Mouse (Mus musculus) liver, embryonic 11.5 days (tissue): ENCODE data around the gene Ccdc91. TPM values are rescaled to one million over a fixed set of nuclear protein-coding genes. Genes with fewer than 3 reads are reported as not detected.

Source experiments
- ATAC-seq: fragments of 200-750 bp; cut with Nextera tagmentation; replicated peaks from 2 replicates; pipeline ENCODE4 v1.8.0; 2017; ENCODE audit warnings: moderate number of reproducible peaks, mild to moderate bottlenecking, moderate TSS enrichment, moderate library complexity; ENCODE audit not compliant: low FRiP score
- DNase-seq: peaks from one replicate; pipeline ENCODE4 v3.0.0-alpha.2; 2017; ENCODE audit warnings: low spot score
- H3K27ac ChIP-seq: fragments of 300-500 bp; sonication (generic); 2 replicates; pipeline ENCODE4 v1.5.1; 2014; ENCODE audit warnings: mild to moderate bottlenecking, low read depth, low read length, control low read depth
- H3K27me3 ChIP-seq: fragments of 300-500 bp; sonication (generic); replicated peaks from 2 replicates; pipeline ENCODE4 v1.6.1; 2014; ENCODE audit warnings: low read length, mixed read lengths; ENCODE audit not compliant: control insufficient read depth, insufficient read depth
- H3K36me3 ChIP-seq: fragments of 300-500 bp; sonication (generic); 2 replicates; pipeline ENCODE4 v1.6.1; 2014; ENCODE audit warnings: mild to moderate bottlenecking, low read length, moderate library complexity, mixed read lengths; ENCODE audit not compliant: control insufficient read depth, insufficient read depth
- H3K4me1 ChIP-seq: fragments of 300-500 bp; sonication (generic); replicated peaks from 2 replicates; pipeline ENCODE4 v1.6.1; 2014; ENCODE audit warnings: low read length, mixed read lengths; ENCODE audit not compliant: control insufficient read depth, insufficient read depth
- H3K4me2 ChIP-seq: fragments of 300-500 bp; sonication (generic); 2 replicates; pipeline ENCODE4 v1.6.1; 2014; ENCODE audit warnings: mild to moderate bottlenecking, control low read depth, moderate library complexity
- H3K4me3 ChIP-seq: fragments of 300-500 bp; sonication (generic); 2 replicates; pipeline ENCODE4 v1.5.1; 2014; ENCODE audit warnings: low read depth, low read length, control low read depth
- H3K9ac ChIP-seq: fragments of 300-500 bp; sonication (generic); 2 replicates; pipeline ENCODE4 v1.6.1; 2014; ENCODE audit warnings: low read depth, low read length, control low read depth
- H3K9me3 ChIP-seq: fragments of 300-500 bp; sonication (generic); 2 replicates; pipeline ENCODE4 v1.6.1; 2016; ENCODE audit warnings: low read length, inconsistent platforms, mixed read lengths; ENCODE audit not compliant: control insufficient read depth
- WGBS: fragments of 180-500 bp; shearing (Covaris S2); extraction: QIAGEN DNeasy Blood & Tissue Kit; methylation state at CpG from one replicate; pipeline ENCODE4 v1.1.7; 2014; 5-methylcytosine and 5-hydroxymethylcytosine counted together
- polyA plus RNA-seq: library from polyadenylated mRNA; unstranded; fragments of >200 nt; fragmentation: Nextera tagmentation; extraction: Ambion mirVana; gene quantifications from 2 replicates; pipeline ENCODE4 v1.2.1, GENCODE M21; 2014

Gene Ccdc91
- polyA plus RNA-seq, 1 experiment from 2014 or later, result 13.0 TPM

GRCm38 (mm10) chr6:147539056-147539600 is 63.5 kb downstream of the Ccdc91 start:
- 88% methylated on average over 7 of the region's 7 CpGs for WGBS
- ATAC-seq (no peak), DNase-seq (no peak)
- no peaks in the 10 kb centered on the region for H3K27me3 ChIP-seq
- no peak overlapping the region for H3K4me2 ChIP-seq
- H3K36me3 ChIP-seq, result no peaks in the 10 kb centered on the region
- H3K9me3 ChIP-seq, result no peaks in the 10 kb centered on the region
- no peak overlapping the region for H3K27ac ChIP-seq
- no peaks in the 10 kb centered on the region for H3K4me1 ChIP-seq
- no peak overlapping the region for H3K9ac ChIP-seq
- no peak overlapping the region for H3K4me3 ChIP-seq

GRCm38 (mm10) chr6:147540942-147541341 is 65.3 kb downstream of the Ccdc91 start:
- Histone ChIP-seq H3K4me3 (no peak overlapping the region), H3K27ac (no peak overlapping the region), H3K36me3 (no peaks in the 10 kb centered on the region), H3K4me1 (no peaks in the 10 kb centered on the region), H3K9ac (no peak overlapping the region), H3K27me3 (no peaks in the 10 kb centered on the region), H3K4me2 (no peak overlapping the region), H3K9me3 (no peaks in the 10 kb centered on the region)
- no peak for ATAC-seq
- WGBS, result 83% methylated on average over 6 of the region's 6 CpGs
- no peak for DNase-seq

- ATAC-seq (no peak), DNase-seq (no peak)
- Histone ChIP-seq H3K9me3 (no peaks in the 10 kb centered on the region), H3K36me3 (no peaks in the 10 kb centered on the region), H3K4me1 (no peaks in the 10 kb centered on the region), H3K9ac (no peak overlapping the region), H3K4me3 (no peak overlapping the region), H3K4me2 (no peak overlapping the region), H3K27me3 (no peaks in the 10 kb centered on the region), H3K27ac (no peak overlapping the region)
- 71% methylated on average over 6 of the region's 6 CpGs for WGBS
These were observed 80.0 kb downstream of the Ccdc91 start for GRCm38 (mm10) chr6:147555591-147555990.

- 73% methylated on average over 3 of the region's 3 CpGs for WGBS
- Histone ChIP-seq H3K4me3 (no peak overlapping the region), H3K9ac (no peak overlapping the region), H3K4me2 (no peak overlapping the region), H3K36me3 (no peaks in the 10 kb centered on the region), H3K27ac (no peak overlapping the region), H3K9me3 (no peaks in the 10 kb centered on the region), H3K27me3 (no peaks in the 10 kb centered on the region), H3K4me1 (no peaks in the 10 kb centered on the region)
- no peak for DNase-seq
- no peak for ATAC-seq
These were observed 83.7 kb downstream of the Ccdc91 start for GRCm38 (mm10) chr6:147559316-147559715.

GRCm38 (mm10) chr6:147560436-147560835 is 84.8 kb downstream of the Ccdc91 start:
- H3K4me3 ChIP-seq, result no peak overlapping the region
- H3K27me3 ChIP-seq, result no peaks in the 10 kb centered on the region
- no peaks in the 10 kb centered on the region for H3K36me3 ChIP-seq
- H3K9me3 ChIP-seq, result no peaks in the 10 kb centered on the region
- no peak overlapping the region for H3K27ac ChIP-seq
- no peaks in the 10 kb centered on the region for H3K4me1 ChIP-seq
- H3K4me2 ChIP-seq, result no peak overlapping the region
- DNase-seq (no peak), ATAC-seq (no peak)
- no peak overlapping the region for H3K9ac ChIP-seq

GRCm38 (mm10) chr6:147569246-147569645 is 93.6 kb downstream of the Ccdc91 start:
- H3K27ac ChIP-seq, result no peak overlapping the region
- H3K4me1 ChIP-seq, result no peaks in the 10 kb centered on the region
- no peak for ATAC-seq
- no peak overlapping the region for H3K9ac ChIP-seq
- no peak for DNase-seq
- 82% methylated on average over 5 of the region's 5 CpGs for WGBS
- H3K4me2 ChIP-seq, result no peak overlapping the region
- no peak overlapping the region for H3K4me3 ChIP-seq
- no peaks in the 10 kb centered on the region for H3K36me3 ChIP-seq
- H3K9me3 ChIP-seq, result no peaks in the 10 kb centered on the region
- H3K27me3 ChIP-seq, result no peaks in the 10 kb centered on the region

- WGBS, result 54% methylated on average over 4 of the region's 4 CpGs
- Histone ChIP-seq H3K27me3 (no peaks in the 10 kb centered on the region), H3K4me2 (no peak overlapping the region), H3K36me3 (no peaks in the 10 kb centered on the region), H3K4me3 (no peak overlapping the region), H3K9me3 (no peaks in the 10 kb centered on the region), H3K9ac (no peak overlapping the region), H3K4me1 (no peaks in the 10 kb centered on the region), H3K27ac (no peak overlapping the region)
- no peak for DNase-seq
- 0 out of 2 replicates have a peak, but pooled peaks have one; percentile 39 for ATAC-seq
These were observed 97.5 kb downstream of the Ccdc91 start for GRCm38 (mm10) chr6:147573137-147573536.

GRCm38 (mm10) chr6:147574454-147575182 is 99.0 kb downstream of the Ccdc91 start:
- Histone ChIP-seq H3K4me1 (no peaks in the 10 kb centered on the region), H3K9me3 (no peaks in the 10 kb centered on the region), H3K9ac (no peak overlapping the region), H3K4me2 (no peak overlapping the region), H3K4me3 (no peak overlapping the region), H3K27ac (no peak overlapping the region), H3K36me3 (no peaks in the 10 kb centered on the region), H3K27me3 (no peaks in the 10 kb centered on the region)
- ATAC-seq (no peak), DNase-seq (no peak)
- 72% methylated on average over 5 of the region's 5 CpGs for WGBS

GRCm38 (mm10) chr6:147575183-147575784 is 99.7 kb downstream of the Ccdc91 start:
- Histone ChIP-seq H3K27me3 (no peaks in the 10 kb centered on the region), H3K9ac (no peak overlapping the region), H3K27ac (no peak overlapping the region), H3K9me3 (no peaks in the 10 kb centered on the region), H3K4me1 (no peaks in the 10 kb centered on the region), H3K4me3 (no peak overlapping the region), H3K4me2 (no peak overlapping the region), H3K36me3 (no peaks in the 10 kb centered on the region)
- DNase-seq (no peak), ATAC-seq (no peak)
- WGBS, result 70% methylated on average over 11 of the region's 11 CpGs
